In genomic region chr16:36813680-36814079, GRCm38 (mm10) we compare ENCODE assay signal across 24 mouse cellular contexts. TPM values are rescaled to one million over a fixed set of nuclear protein-coding genes. Genes with fewer than 3 reads are reported as not detected.
DNase-seq lines count a peak whose midpoint lies in the region; ATAC-seq and TF ChIP-seq lines count a peak whose summit lies in the region.
"Had no signal": no experiment of that assay in that cellular context is flagged by ENCODE, and none has a peak within 500 bp of the region (broad histone marks: within the 10 kb centered on the region; RNA-seq: fewer than 3 reads in every experiment).

No protein-coding gene starts in this region.

- peak; percentile 70 for DNase-seq in heart, adult 11 months
- no peak for DNase-seq in heart, postnatal 25 days (ENCODE audit: low spot score)
- DNase-seq in liver, embryonic 11.5 days (ENCODE audit: low spot score) = no peak
- DNase-seq in liver, embryonic 14.5 days (ENCODE audit: low read depth in 3 of 3, low spot score in 3 of 3) = peak in 2 of 3 experiments; percentile 24 to 34
- DNase-seq in layer of hippocampus, adult 8-10 months (ENCODE audit: low spot score in 2 of 2) = no peak
- no peak for DNase-seq in ovary, adult 18-20 months (ENCODE audit: low spot score)
- DNase-seq: adrenal gland, adult 8-10 months; adrenal gland, postnatal 25 days; cerebellum, adult 18-20 months; cerebellum, adult 9-10 months; cerebellum, postnatal 14 days; forebrain, postnatal 0 days; gastrocnemius, adult 2 months; gastrocnemius, postnatal 14 days; heart, adult 18-20 months; heart, postnatal 10 days; heart, postnatal 4 days had no signal

- H3K27ac ChIP-seq in liver, embryonic 11.5 days (ENCODE audit: low read depth, low read length) = no peak overlapping the region
- no peak overlapping the region for H3K27ac ChIP-seq in liver, embryonic 14.5 days
- H3K27ac ChIP-seq in hindbrain, embryonic 12.5 days = no peak overlapping the region
- H3K27ac ChIP-seq: gastrocnemius, adult 2 months; heart, embryonic 15.5 days; hindbrain, embryonic 15.5 days had no signal

- ATAC-seq in liver, embryonic 11.5 days (replicated peaks; ENCODE audit: low FRiP score) = peak; percentile 73
- peak; percentile 83 for ATAC-seq in liver, embryonic 14.5 days (ENCODE audit: insufficient read depth)
- ATAC-seq in megakaryocyte-erythroid progenitor cell, adult 5-6 weeks (replicated peaks; ENCODE audit: low FRiP score, low TSS enrichment, poor library complexity, severe bottlenecking) = 0 out of 2 replicates have a peak, but pooled peaks have one; percentile 13
- ATAC-seq in hindbrain, embryonic 12.5 days (ENCODE audit: low FRiP score) = no peak
- ATAC-seq: activated CD4-positive, CD25-positive, alpha-beta regulatory T cell, adult 4 months; forebrain, embryonic 14.5 days; forebrain, postnatal 0 days had no signal

- intact Hi-C loops in heart, postnatal 25 days (cut with DNase I) = no loop called here

- no peak overlapping the region for H3K4me3 ChIP-seq in liver, embryonic 11.5 days (ENCODE audit: low read depth, low read length)
- no peak overlapping the region for H3K4me3 ChIP-seq in liver, embryonic 14.5 days (ENCODE audit: insufficient read depth in 1 of 2, low read depth in 2 of 2, low read length in 2 of 2)
- H3K4me3 ChIP-seq in hindbrain, embryonic 12.5 days = no peak overlapping the region
- H3K4me3 ChIP-seq: gastrocnemius, adult 2 months; heart, embryonic 12.5 days; heart, embryonic 15.5 days; hindbrain, embryonic 15.5 days had no signal

- no peaks in the 10 kb centered on the region for H3K4me1 ChIP-seq in liver, embryonic 11.5 days (replicated peaks; ENCODE audit: control insufficient read depth, insufficient read depth, low read length)
- no peaks in the 10 kb centered on the region; a peak in 1 of 4 replicates for H3K4me1 ChIP-seq in liver, embryonic 14.5 days (replicated peaks; ENCODE audit: control insufficient read depth in 2 of 2, insufficient read depth in 2 of 2, low read length in 1 of 2)
- H3K4me1 ChIP-seq in hindbrain, embryonic 12.5 days = no peaks in the 10 kb centered on the region
- H3K4me1 ChIP-seq: heart, embryonic 12.5 days; heart, embryonic 15.5 days; hindbrain, embryonic 15.5 days had no signal

- TF ChIP-seq EP300 in liver, embryonic 14.5 days (IDR thresholded peaks at IDR 0.05; ENCODE audit: low read depth) = peak; percentile 21; the same call in 1 of the 2 replicates

- H3K9ac ChIP-seq in liver, embryonic 11.5 days (ENCODE audit: low read depth, low read length) = no peak overlapping the region
- no peak overlapping the region for H3K9ac ChIP-seq in liver, embryonic 14.5 days (replicated peaks)
- H3K9ac ChIP-seq in hindbrain, embryonic 12.5 days = no peak overlapping the region
- H3K9ac ChIP-seq: forebrain, postnatal 0 days; heart, embryonic 12.5 days; heart, embryonic 15.5 days; hindbrain, embryonic 15.5 days had no signal

- no peak for TF ChIP-seq CTCF in liver, embryonic 14.5 days (IDR thresholded peaks at IDR 0.05; ENCODE audit: low read depth)

- H3K9me3 ChIP-seq in liver, embryonic 11.5 days (ENCODE audit: control insufficient read depth, low read length) = no peaks in the 10 kb centered on the region
- no peaks in the 10 kb centered on the region for H3K9me3 ChIP-seq in liver, embryonic 14.5 days (ENCODE audit: control insufficient read depth, low read length)
- no peaks in the 10 kb centered on the region for H3K9me3 ChIP-seq in hindbrain, embryonic 12.5 days (replicated peaks)
- H3K9me3 ChIP-seq: heart, embryonic 12.5 days; heart, embryonic 15.5 days; hindbrain, embryonic 15.5 days had no signal

- H3K27me3 ChIP-seq in liver, embryonic 11.5 days (replicated peaks; ENCODE audit: control insufficient read depth, insufficient read depth, low read length) = no peaks in the 10 kb centered on the region
- H3K27me3 ChIP-seq in liver, embryonic 14.5 days (ENCODE audit: control insufficient read depth, insufficient read depth, low read length) = no peaks in the 10 kb centered on the region
- no peaks in the 10 kb centered on the region for H3K27me3 ChIP-seq in hindbrain, embryonic 12.5 days
- H3K27me3 ChIP-seq: heart, embryonic 12.5 days; heart, embryonic 15.5 days; hindbrain, embryonic 15.5 days had no signal

- H3K4me2 ChIP-seq in liver, embryonic 11.5 days = no peak overlapping the region
- no peak overlapping the region for H3K4me2 ChIP-seq in liver, embryonic 14.5 days (ENCODE audit: low read depth)
- no peak overlapping the region for H3K4me2 ChIP-seq in hindbrain, embryonic 12.5 days (replicated peaks)
- H3K4me2 ChIP-seq: heart, embryonic 12.5 days; heart, embryonic 15.5 days; hindbrain, embryonic 15.5 days had no signal

- no peaks in the 10 kb centered on the region for H3K36me3 ChIP-seq in liver, embryonic 11.5 days (ENCODE audit: control insufficient read depth, insufficient read depth, low read length)
- no peaks in the 10 kb centered on the region for H3K36me3 ChIP-seq in liver, embryonic 14.5 days (replicated peaks; ENCODE audit: control insufficient read depth, insufficient read depth, low read depth)
- no peaks in the 10 kb centered on the region for H3K36me3 ChIP-seq in hindbrain, embryonic 12.5 days
- H3K36me3 ChIP-seq: heart, embryonic 12.5 days; heart, embryonic 15.5 days; hindbrain, embryonic 15.5 days had no signal

- 61% methylated on average over 3 of the region's 3 CpGs for WGBS in liver, embryonic 11.5 days
- 29% methylated on average over 3 of the region's 3 CpGs for WGBS in liver, embryonic 14.5 days (ENCODE audit: insufficient replicate concordance)
- WGBS in hindbrain, embryonic 12.5 days = 62% methylated on average over 3 of the region's 3 CpGs

RNA-seq across cellular contexts. Expression of gene Iqcb1, which starts 14.5 kb away (rescaled TPM):
- total RNA-seq in heart, postnatal 25 days (2021) = 10 to 100 TPM; 13.3 to 13.4 TPM
- polyA plus RNA-seq in liver, embryonic 11.5 days (2014; fragmentation: Nextera tagmentation; extraction: Ambion mirVana) = 30.3 and 32.1 TPM in 2 replicates
- 1.7 and 3.1 TPM in 2 replicates for polyA plus RNA-seq in liver, embryonic 14.5 days (2012; rRNA removed)
- 6.8 and 8.7 TPM in 2 replicates for polyA plus RNA-seq in liver, embryonic 14.5 days (2014; fragmentation: Nextera tagmentation; extraction: Ambion mirVana)
- total RNA-seq in megakaryocyte-erythroid progenitor cell, adult 5-6 weeks (2014; fragmentation: Nextera tagmentation) = 4.6 and 19.2 TPM in 2 replicates
- 14.6 and 25.7 TPM in 2 replicates for total RNA-seq in megakaryocyte-erythroid progenitor cell, adult 5-6 weeks (2017)
- total RNA-seq in layer of hippocampus, adult 8-10 months (2022) = 10 to 100 TPM; 50.2 to 55.2 (median 53.1) TPM
- 63.4 and 68.9 TPM in 2 replicates for polyA plus RNA-seq in hindbrain, embryonic 12.5 days (2016; fragmentation: Nextera tagmentation; extraction: Ambion mirVana)

RNA-seq across cellular contexts. Expression of gene Slc15a2, which starts 28.9 kb away (rescaled TPM):
- 1 to 10 TPM; 1.6 TPM for total RNA-seq in heart, postnatal 25 days (2021)
- 1.2 and 2.9 TPM in 2 replicates for polyA plus RNA-seq in liver, embryonic 11.5 days (2014; fragmentation: Nextera tagmentation; extraction: Ambion mirVana)
- polyA plus RNA-seq in liver, embryonic 14.5 days (2012; rRNA removed) = 1.5 and 3.2 TPM in 2 replicates
- polyA plus RNA-seq in liver, embryonic 14.5 days (2014; fragmentation: Nextera tagmentation; extraction: Ambion mirVana) = 0.32 and 2.8 TPM in 2 replicates
- total RNA-seq in megakaryocyte-erythroid progenitor cell, adult 5-6 weeks (2014; fragmentation: Nextera tagmentation) = 18.1 and 27.1 TPM in 2 replicates
- 13.7 and 28.6 TPM in 2 replicates for total RNA-seq in megakaryocyte-erythroid progenitor cell, adult 5-6 weeks (2017)
- total RNA-seq in layer of hippocampus, adult 8-10 months (2022) = 10 to 100 TPM; 40.6 to 49.4 (median 47.8) TPM
- 3.0 and 6.6 TPM in 2 replicates for polyA plus RNA-seq in hindbrain, embryonic 12.5 days (2016; fragmentation: Nextera tagmentation; extraction: Ambion mirVana)

Comparison
In these comparisons a context has a peak if more than half of its experiments do, and no peak if none do; other contexts are left out.
1. DNase-seq: peak in heart, adult 11 months (single experiment) and liver, embryonic 14.5 days (2 of 3); none in heart, postnatal 25 days (single experiment), liver, embryonic 11.5 days (single experiment), layer of hippocampus, adult 8-10 months (0 of 2) and ovary, adult 18-20 months (single experiment).
2. RNA of gene Slc15a2, which starts 28.9 kb away (total RNA-seq): 40.6 to 49.4 TPM in layer of hippocampus, adult 8-10 months and 13.7 to 28.6 TPM in megakaryocyte-erythroid progenitor cell, adult 5-6 weeks; 1.6 TPM in heart, postnatal 25 days; every median in the first group is over 4 times any median in the second.